Mouse (Mus musculus) hindbrain, postnatal 0 days (tissue): ENCODE results near the gene Ak1. TPM values are rescaled to one million over a fixed set of nuclear protein-coding genes. Genes with fewer than 3 reads are reported as not detected.

Experiments used
- ATAC-seq: fragments of 200-750 bp; cut with Nextera tagmentation; 2 replicates; pipeline ENCODE4 v1.8.0; 2017; ENCODE audit warnings: mild to moderate bottlenecking, moderate TSS enrichment, moderate library complexity
- DNase-seq: peaks from one replicate; pipeline ENCODE4 v3.0.0-alpha.2; 2015; ENCODE audit warnings: low spot score
- H3K27ac ChIP-seq: fragments of 300-500 bp; sonication (generic); 2 replicates; pipeline ENCODE4 v1.5.1; 2014; ENCODE audit warnings: mild to moderate bottlenecking
- H3K27me3 ChIP-seq: fragments of 300-500 bp; sonication (generic); 2 replicates; pipeline ENCODE4 v1.6.1; 2014; ENCODE audit warnings: low read length, mixed read lengths; ENCODE audit not compliant: insufficient read depth
- H3K36me3 ChIP-seq: fragments of 300-500 bp; sonication (generic); 2 replicates; pipeline ENCODE4 v1.6.1; 2014; ENCODE audit warnings: low read length, mixed read lengths; ENCODE audit not compliant: insufficient read depth
- H3K4me1 ChIP-seq: fragments of 300-500 bp; sonication (generic); 2 replicates; pipeline ENCODE4 v1.6.1; 2014; ENCODE audit warnings: antibody characterized with exemption, low read length, mixed read lengths; ENCODE audit not compliant: insufficient read depth
- H3K4me2 ChIP-seq: fragments of 300-500 bp; sonication (generic); 2 replicates; pipeline ENCODE4 v1.6.1; 2014; ENCODE audit warnings: low read depth, mild to moderate bottlenecking, low read length, moderate library complexity, mixed read lengths
- H3K4me3 ChIP-seq: fragments of 300-500 bp; sonication (generic); 2 replicates; pipeline ENCODE4 v1.5.1; 2014; ENCODE audit warnings: low read length
- H3K9ac ChIP-seq: fragments of 300-500 bp; sonication (generic); replicated peaks from 2 replicates; pipeline ENCODE4 v1.6.1; 2014; ENCODE audit warnings: mild to moderate bottlenecking, low read length, moderate library complexity, mixed read lengths
- H3K9me3 ChIP-seq: fragments of 300-500 bp; sonication (generic); 2 replicates; pipeline ENCODE4 v1.6.1; 2016; ENCODE audit warnings: low read length, mixed read lengths
- CTCF ChIP-seq: IDR thresholded peaks from 2 replicates; pipeline ENCODE4 v1.5.1; 2016; ENCODE audit warnings: antibody characterized with exemption, control low read depth, low read depth
- WGBS: fragments of 180-500 bp; shearing (Covaris S2); extraction: QIAGEN DNeasy Blood & Tissue Kit; methylation state at CpG from one replicate; pipeline ENCODE4 v1.1.7; 2014; 5-methylcytosine and 5-hydroxymethylcytosine counted together
- polyA plus RNA-seq: library from polyadenylated mRNA; unstranded; fragments of >200 nt; fragmentation: Nextera tagmentation; extraction: Ambion mirVana; gene quantifications from 2 replicates; pipeline ENCODE4 v1.2.1, GENCODE M21; 2015
- total RNA-seq: library from RNA; depleted of rRNA; stranded (reverse); fragments of >200 nt; gene quantifications from 2 replicates; pipeline ENCODE4 v1.2.3, GENCODE M21; 2014

Ak1 gene
- total and polyA plus RNA-seq, 2 experiments from 2014 or later, result 92.2 to 106 TPM

DNA sequence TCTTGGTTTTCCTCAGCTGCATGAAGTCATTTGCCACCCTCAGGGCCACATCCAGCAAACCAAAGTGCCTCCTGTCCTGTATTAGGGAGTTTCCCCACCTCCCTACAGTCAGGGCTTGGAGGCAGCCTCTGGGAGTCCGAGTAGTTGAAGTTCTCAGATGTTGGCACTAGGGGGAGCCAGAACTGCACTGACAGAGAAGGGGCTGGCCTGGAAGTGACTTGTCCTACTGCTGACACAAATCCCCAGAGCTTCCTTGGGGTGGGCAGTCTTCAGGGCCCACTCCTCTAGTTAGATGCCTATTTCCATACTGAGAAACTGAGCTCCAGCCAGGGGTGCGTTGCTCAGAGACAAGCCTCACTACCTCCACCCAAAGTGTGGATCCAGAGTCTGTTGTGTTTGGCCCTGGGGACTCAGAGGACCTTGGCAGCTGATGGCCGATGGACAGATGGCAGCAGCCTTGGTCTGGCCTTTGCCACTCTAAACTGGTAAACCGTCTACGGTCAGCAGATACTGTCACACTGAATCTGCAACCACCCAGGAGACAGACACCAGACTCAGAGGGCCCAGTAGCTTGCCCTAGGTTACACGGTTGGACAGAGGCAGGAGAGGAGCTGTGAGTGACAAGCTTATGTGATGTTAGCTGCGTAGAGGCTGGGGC is 10.3 kb downstream of the Ak1 start:
- WGBS, result 38% methylated on average over 7 of the region's 7 CpGs

DNA sequence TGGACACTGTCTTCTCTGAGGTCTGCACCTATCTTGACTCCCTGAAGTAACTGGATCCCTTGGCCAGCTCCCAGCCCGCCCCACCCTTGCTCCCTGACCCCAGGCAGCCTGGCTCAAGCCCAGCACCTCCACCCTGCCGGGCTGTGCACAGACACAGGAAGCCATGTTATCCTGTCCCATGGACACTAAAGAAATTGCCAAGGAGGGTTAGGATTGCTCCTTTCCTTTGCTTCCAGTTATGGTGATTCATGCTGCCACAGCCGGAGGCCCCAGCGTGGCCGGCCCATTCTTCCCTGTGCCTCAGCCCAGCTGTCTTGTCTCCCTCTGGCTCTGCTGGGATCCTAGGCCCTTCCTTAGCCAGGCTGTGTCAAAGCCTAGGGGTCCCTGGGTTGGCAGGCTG is 12.1 kb downstream of the Ak1 start:
- Histone ChIP-seq H3K36me3 (no peaks in the 10 kb centered on the region), H3K4me2 (no peak overlapping the region), H3K27ac (no peak overlapping the region), H3K9me3 (no peaks in the 10 kb centered on the region), H3K4me3 (no peak overlapping the region), H3K27me3 (no peaks in the 10 kb centered on the region), H3K4me1 (peaks cover 10% of the 10 kb centered on the region; the same call in 1 of the 2 replicates), H3K9ac (no peak overlapping the region)
- DNase-seq (no peak), ATAC-seq (no peak)
- TF ChIP-seq CTCF, result no peak
- WGBS, result 62% methylated on average over 5 of the region's 5 CpGs

More for the DNA sequence above, 10.3 kb downstream of the Ak1 start:
- H3K9me3 ChIP-seq, result no peaks in the 10 kb centered on the region
- H3K4me3 ChIP-seq, result no peak overlapping the region
- peaks cover 18% of the 10 kb centered on the region for H3K4me1 ChIP-seq
- ATAC-seq (peak; percentile 46), DNase-seq (peak; percentile 86)
- H3K36me3 ChIP-seq, result no peaks in the 10 kb centered on the region
- H3K27ac ChIP-seq, result peak overlapping the region; percentile 41
- no peaks in the 10 kb centered on the region for H3K27me3 ChIP-seq
- H3K4me2 ChIP-seq, result no peak overlapping the region
- peak; percentile 90 for TF ChIP-seq CTCF
- no peak overlapping the region for H3K9ac ChIP-seq

DNA sequence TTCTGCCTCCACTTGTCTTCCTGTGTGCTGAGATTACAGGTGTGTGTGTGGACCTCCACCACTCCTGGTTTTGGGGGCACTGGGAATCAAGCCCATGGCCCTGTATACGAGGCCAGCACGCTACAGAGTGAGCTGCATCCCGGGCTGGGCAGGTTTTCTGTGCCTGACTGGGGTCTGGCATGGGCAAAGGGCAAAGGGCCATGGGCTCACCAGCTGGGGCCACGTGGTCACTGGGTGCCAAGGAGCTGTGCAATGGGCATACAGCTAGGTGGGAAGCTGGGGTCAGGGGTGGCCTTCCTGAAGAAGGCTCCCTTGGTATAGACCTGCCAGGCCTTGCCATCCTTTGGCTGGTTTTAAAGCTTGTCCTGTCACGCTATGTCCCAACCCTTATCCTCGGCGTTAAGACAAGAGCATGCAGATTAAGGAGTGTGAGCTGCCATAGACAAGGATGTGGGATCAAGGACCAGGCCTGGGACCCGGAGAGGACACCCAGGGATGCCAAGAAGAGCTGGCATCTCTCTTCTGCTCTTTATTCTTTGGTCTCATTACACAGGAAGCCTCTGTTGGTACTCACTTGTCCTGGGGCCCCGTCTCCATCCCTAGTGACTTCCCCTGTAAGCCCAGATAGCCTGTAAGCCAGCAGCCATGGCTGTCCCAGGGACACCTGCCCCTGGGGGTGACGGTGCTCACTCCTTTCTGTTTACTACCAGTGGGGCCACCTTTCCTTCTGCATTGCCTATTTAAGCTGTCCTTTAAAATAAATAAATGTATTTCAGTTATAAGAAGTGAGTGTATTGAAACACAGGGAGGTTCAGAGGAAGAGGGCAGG is 12.9 kb downstream of the Ak1 start:
- Histone ChIP-seq H3K9me3 (no peaks in the 10 kb centered on the region), H3K4me1 (peaks cover 2% of the 10 kb centered on the region; the same call in 1 of the 2 replicates), H3K9ac (no peak overlapping the region), H3K4me2 (no peak overlapping the region), H3K27ac (no peak overlapping the region), H3K36me3 (no peaks in the 10 kb centered on the region), H3K4me3 (no peak overlapping the region), H3K27me3 (no peaks in the 10 kb centered on the region)
- ATAC-seq (no peak), DNase-seq (no peak)
- TF ChIP-seq CTCF, result no peak
- WGBS, result 87% methylated on average over 10 of the region's 10 CpGs

GRCm38 (mm10) chr2:32636617-32637016 is 15.1 kb downstream of the Ak1 start:
- 81% methylated on average over 7 of the region's 7 CpGs for WGBS

GRCm38 (mm10) chr2:32637778-32638281 is 16.3 kb downstream of the Ak1 start:
- Histone ChIP-seq H3K9me3 (no peaks in the 10 kb centered on the region), H3K36me3 (no peaks in the 10 kb centered on the region), H3K9ac (no peak overlapping the region), H3K27me3 (no peaks in the 10 kb centered on the region), H3K27ac (no peak overlapping the region; the same call in 1 of the 2 replicates), H3K4me1 (no peaks in the 10 kb centered on the region), H3K4me3 (no peak overlapping the region), H3K4me2 (no peak overlapping the region)
- TF ChIP-seq CTCF, result no peak
- WGBS, result 41% methylated on average over 11 of the region's 11 CpGs
- ATAC-seq (0 out of 2 replicates have a peak, but pooled peaks have one; percentile 46), DNase-seq (no peak)

More at GRCm38 (mm10) chr2:32636617-32637016, 15.1 kb downstream of the Ak1 start:
- H3K4me1 ChIP-seq, result no peaks in the 10 kb centered on the region
- ATAC-seq, result no peak
- H3K4me3 ChIP-seq, result no peak overlapping the region
- no peak for TF ChIP-seq CTCF
- H3K27ac ChIP-seq, result no peak overlapping the region
- H3K4me2 ChIP-seq, result no peak overlapping the region
- DNase-seq, result no peak
- H3K27me3 ChIP-seq, result no peaks in the 10 kb centered on the region
- H3K36me3 ChIP-seq, result no peaks in the 10 kb centered on the region
- no peak overlapping the region for H3K9ac ChIP-seq
- no peaks in the 10 kb centered on the region for H3K9me3 ChIP-seq

DNA sequence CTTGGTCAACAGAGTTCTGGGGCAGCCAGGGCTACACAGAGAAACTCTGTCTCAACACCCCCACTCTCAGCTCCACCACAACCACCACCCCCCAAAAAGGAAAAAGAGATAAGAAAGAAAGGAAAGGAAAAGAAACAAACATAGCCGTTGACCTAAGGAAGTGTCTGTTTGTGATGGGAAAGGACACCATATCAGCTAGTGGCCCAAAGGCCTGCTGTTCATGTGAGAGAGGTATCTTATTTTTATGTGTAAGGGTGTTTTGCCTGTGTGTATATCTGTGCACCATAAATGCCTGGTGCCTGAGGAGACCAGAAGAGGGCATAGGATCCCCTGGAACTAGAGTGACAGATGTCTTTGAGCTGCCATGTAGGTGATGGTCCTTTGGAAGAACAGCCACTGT is 18.1 kb downstream of the Ak1 start:
- H3K4me1 ChIP-seq, result no peaks in the 10 kb centered on the region
- no peaks in the 10 kb centered on the region for H3K9me3 ChIP-seq
- no peak for TF ChIP-seq CTCF
- H3K36me3 ChIP-seq, result no peaks in the 10 kb centered on the region
- no peaks in the 10 kb centered on the region for H3K27me3 ChIP-seq
- no peak for ATAC-seq
- DNase-seq, result no peak
- H3K4me2 ChIP-seq, result no peak overlapping the region
- H3K9ac ChIP-seq, result no peak overlapping the region
- no peak overlapping the region for H3K27ac ChIP-seq
- no peak overlapping the region for H3K4me3 ChIP-seq
- 100% methylated on average over 1 of the region's 1 CpGs for WGBS
